Mouse (Mus musculus) olfactory bulb, adult 2 months (tissue): ENCODE data around the gene Map3k13. TPM values are rescaled to one million over a fixed set of nuclear protein-coding genes. Genes with fewer than 3 reads are reported as not detected.
"Not testable (repeated sequence)": the region's sequence is repeated elsewhere in the genome, so short reads cannot be mapped to it uniquely, and the experiment has no call there.

Experiments
- H3K27ac ChIP-seq: fragments of 200-500 bp; 2 replicates; pipeline ENCODE4 v1.5.1; 2012; ENCODE audit warnings: low read depth, low read length; ENCODE audit not compliant: insufficient read depth
- H3K4me1 ChIP-seq: fragments of 200-500 bp; 2 replicates; pipeline ENCODE4 v1.6.1; 2012; ENCODE audit warnings: low read length; ENCODE audit not compliant: control insufficient read depth, insufficient read depth
- H3K4me3 ChIP-seq: fragments of 200-500 bp; 2 replicates; pipeline ENCODE4 v1.5.1; 2012; ENCODE audit warnings: mild to moderate bottlenecking, low read depth, low read length, moderate library complexity; ENCODE audit not compliant: insufficient read depth
- CTCF ChIP-seq: fragments of 200-500 bp; IDR thresholded peaks from 2 replicates; pipeline ENCODE4 v1.5.1; 2012; ENCODE audit warnings: low read depth, mild to moderate bottlenecking, low read length, moderate library complexity; ENCODE audit not compliant: insufficient read depth
- POLR2A ChIP-seq: fragments of 200-500 bp; IDR thresholded peaks from 2 replicates; pipeline ENCODE4 v1.6.1; 2012; ENCODE audit warnings: mild to moderate bottlenecking, low read depth, low read length, moderate library complexity; ENCODE audit not compliant: insufficient read depth
- WGBS: fragments of 180-500 bp; shearing (Covaris S2); methylation state at CpG from one replicate; pipeline ENCODE4 v1.1.7; 2018; 5-methylcytosine and 5-hydroxymethylcytosine counted together
- polyA plus RNA-seq: library from polyadenylated mRNA; stranded (reverse); fragments of >200 nt; gene quantifications from 2 replicates; pipeline ENCODE4 v1.2.4, GENCODE M21; 2012; ENCODE audit warnings: low replicate concordance; ENCODE audit not compliant: missing spikeins, insufficient read depth, insufficient read length

The Map3k13 gene
- polyA plus RNA-seq, 1 experiment, result not detected

DNA sequence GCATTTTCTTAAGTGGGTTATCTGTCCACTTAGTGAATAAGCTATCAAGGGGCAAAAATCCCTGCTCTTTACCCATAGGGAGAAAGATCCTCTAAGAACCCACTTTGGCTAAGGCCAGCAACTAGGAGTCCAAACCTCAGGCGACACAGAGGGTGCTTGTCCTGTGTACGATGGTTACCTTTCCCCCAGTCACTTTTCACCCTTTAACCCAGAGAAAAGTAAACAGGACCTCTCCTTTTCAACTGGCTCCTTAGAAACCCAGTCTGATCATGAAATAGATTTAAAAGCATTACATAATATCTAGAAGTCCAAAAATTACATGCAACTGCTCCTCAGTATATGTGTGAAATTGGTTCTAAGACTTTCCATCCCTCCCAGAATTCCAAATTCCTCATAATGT, 11.3 kb upstream of the Map3k13 start:
- Histone ChIP-seq H3K27ac (no peak overlapping the region), H3K4me1 (0 out of 2 replicates have a peak, but pooled peaks cover 1% of the 10 kb centered on the region), H3K4me3 (no peak overlapping the region)
- WGBS, result 87% methylated on average over 2 of the region's 2 CpGs
- TF ChIP-seq CTCF (no peak), POLR2A (no peak)

DNA sequence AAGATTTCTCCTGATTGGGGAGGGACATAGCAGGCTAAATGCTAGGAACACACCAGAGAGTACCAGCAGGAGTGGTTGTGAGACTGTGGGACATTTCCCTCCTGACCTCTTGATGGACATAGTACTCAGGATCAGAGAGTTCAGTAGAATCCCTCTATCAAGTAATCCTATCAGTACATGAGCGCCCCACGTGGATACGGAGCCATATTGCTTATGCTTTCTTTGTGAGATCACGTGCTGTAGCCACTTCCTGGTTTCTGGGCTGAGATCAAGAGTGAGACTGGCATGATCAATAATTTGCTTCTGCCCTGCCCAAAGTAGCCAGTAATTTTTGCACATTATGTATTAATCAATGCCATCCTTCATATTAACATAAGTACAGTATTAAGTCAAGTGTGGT, 9.1 kb upstream of the Map3k13 start:
- Histone ChIP-seq H3K4me3 (no peak overlapping the region), H3K27ac (no peak overlapping the region), H3K4me1 (peaks cover 4% of the 10 kb centered on the region; the same call in 1 of the 2 replicates)
- TF ChIP-seq POLR2A (no peak), CTCF (no peak)
- 81% methylated on average over 4 of the region's 4 CpGs for WGBS

DNA sequence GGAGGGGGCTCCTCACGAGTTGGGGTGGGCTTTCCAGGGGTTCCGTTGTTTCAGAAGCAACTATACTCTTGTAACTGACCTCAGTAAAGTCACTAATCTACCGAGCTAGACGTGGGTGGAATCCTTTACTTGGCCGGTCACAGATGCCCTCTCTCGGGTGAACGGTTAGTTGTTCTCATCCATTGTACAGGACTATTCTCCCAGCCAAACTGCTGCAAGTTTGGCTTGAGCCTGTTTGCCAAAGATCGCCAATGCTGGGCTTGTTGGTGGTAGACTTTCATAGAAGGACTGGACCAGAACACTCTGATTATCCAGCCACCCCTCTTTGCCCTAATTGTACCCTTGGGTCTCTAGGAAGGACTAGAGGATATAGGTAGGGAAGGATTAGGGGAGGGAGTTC, 7.8 kb upstream of the Map3k13 start:
- WGBS, result 81% methylated on average over 8 of the region's 8 CpGs
- no peak overlapping the region for H3K27ac ChIP-seq
- H3K4me1 ChIP-seq, result peaks cover 4% of the 10 kb centered on the region; the same call in 1 of the 2 replicates
- no peak overlapping the region for H3K4me3 ChIP-seq
- TF ChIP-seq POLR2A (no peak), CTCF (no peak)

GRCm38 (mm10) chr16:21787516-21788353, 6.4 kb upstream of the Map3k13 start, which contains the start of gene Ehhadh:
Gene Ehhadh (minus strand): TSS chr16:21787807.
- H3K4me3 ChIP-seq, result peak within 1 kb of the TSS; percentile 78
- TF ChIP-seq CTCF, result no peak
- peak; percentile 67 for TF ChIP-seq POLR2A
- peak within 1 kb of the TSS; percentile 47; the same call in 1 of the 2 replicates for H3K27ac ChIP-seq
- 5% methylated on average over 28 of the region's 28 CpGs for WGBS
- H3K4me1 ChIP-seq, result peaks cover 4% of the 10 kb centered on the region; the same call in 1 of the 2 replicates

DNA sequence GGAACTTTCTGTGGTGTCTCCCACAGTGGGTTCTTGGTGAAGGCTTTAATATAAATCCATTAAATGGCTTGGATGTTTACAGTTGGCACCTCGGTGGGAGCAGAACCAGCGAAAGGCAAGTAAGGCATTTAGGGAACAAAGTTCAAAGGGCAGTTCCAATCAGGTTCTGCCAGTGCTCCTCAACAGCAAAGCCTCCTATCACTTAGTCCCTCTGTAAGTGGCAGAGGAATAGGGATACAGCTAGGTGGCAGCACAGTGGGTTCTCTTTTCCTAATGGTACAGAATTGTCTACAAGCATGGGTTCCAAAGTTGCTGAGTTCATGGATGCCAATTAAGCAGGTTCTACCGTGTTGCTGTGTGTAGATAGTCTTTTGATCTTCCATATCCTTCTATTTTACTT, 5.6 kb upstream of the Map3k13 start:
- no peak for TF ChIP-seq CTCF
- TF ChIP-seq POLR2A, result no peak
- 60% methylated on average over 3 of the region's 3 CpGs for WGBS

DNA sequence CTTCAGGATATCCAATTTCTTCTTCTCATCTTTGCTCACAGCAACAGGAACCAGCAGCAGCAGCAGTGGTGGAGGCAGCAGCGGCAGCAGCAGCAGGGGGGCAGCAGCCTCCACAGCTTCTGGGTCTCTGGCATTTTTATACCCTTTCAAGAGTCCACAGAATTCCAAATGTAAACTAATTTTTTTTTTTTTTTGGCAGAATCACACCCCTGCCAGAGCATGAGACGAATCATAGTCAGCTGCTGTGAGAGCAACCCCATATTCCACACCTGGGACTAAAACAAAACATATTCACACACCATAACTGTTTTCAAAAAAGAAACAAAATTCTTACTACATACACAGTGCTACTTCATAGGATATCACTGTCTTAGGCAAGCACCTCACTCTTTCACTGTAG, 5.0 kb upstream of the Map3k13 start:
- peaks cover 4% of the 10 kb centered on the region; the same call in 1 of the 2 replicates for H3K4me1 ChIP-seq
- 84% methylated on average over 2 of the region's 2 CpGs for WGBS
- no peak overlapping the region for H3K4me3 ChIP-seq
- no peak for TF ChIP-seq CTCF
- no peak for TF ChIP-seq POLR2A
- no peak overlapping the region for H3K27ac ChIP-seq

More for the DNA sequence above, 5.6 kb upstream of the Map3k13 start:
- Histone ChIP-seq H3K4me1 (peaks cover 4% of the 10 kb centered on the region; the same call in 1 of the 2 replicates), H3K27ac (no peak overlapping the region), H3K4me3 (no peak overlapping the region)

- no peak overlapping the region for H3K27ac ChIP-seq
- TF ChIP-seq CTCF (no peak), POLR2A (no peak)
- WGBS, result 25% methylated on average over 1 of the region's 1 CpGs
Observed at GRCm38 (mm10) chr16:21790469-21790868, 3.7 kb upstream of the Map3k13 start.

GRCm38 (mm10) chr16:21791779-21792178, 2.4 kb upstream of the Map3k13 start:
- Histone ChIP-seq H3K27ac (no peak overlapping the region), H3K4me1 (peaks cover 4% of the 10 kb centered on the region; the same call in 1 of the 2 replicates), H3K4me3 (no peak overlapping the region)
- 58% methylated on average over 3 of the region's 3 CpGs for WGBS
- TF ChIP-seq CTCF, result no peak
- no peak for TF ChIP-seq POLR2A

More at GRCm38 (mm10) chr16:21790469-21790868, 3.7 kb upstream of the Map3k13 start:
- no peak overlapping the region for H3K4me3 ChIP-seq
- peaks cover 4% of the 10 kb centered on the region; the same call in 1 of the 2 replicates for H3K4me1 ChIP-seq

GRCm38 (mm10) chr16:21793080-21793810, 901 bp upstream of the Map3k13 start:
- not testable (repeated sequence) for H3K27ac ChIP-seq, H3K4me3 ChIP-seq, H3K4me1 ChIP-seq
- WGBS, result 23% methylated on average over 2 of the region's 2 CpGs
